Mouse (Mus musculus): ENCODE data around the gene Drc7. TPM values are rescaled to one million over a fixed set of nuclear protein-coding genes. Genes with fewer than 3 reads are reported as not detected.

The Drc7 gene
- polyA plus RNA-seq, 1 experiment: 1.7 TPM

GRCm38 (mm10) chr8:95126497-95126896 lies 71.6 kb downstream of the Drc7 start:
- no peak for DNase-seq (ENCODE audit: low read depth)

DNA sequence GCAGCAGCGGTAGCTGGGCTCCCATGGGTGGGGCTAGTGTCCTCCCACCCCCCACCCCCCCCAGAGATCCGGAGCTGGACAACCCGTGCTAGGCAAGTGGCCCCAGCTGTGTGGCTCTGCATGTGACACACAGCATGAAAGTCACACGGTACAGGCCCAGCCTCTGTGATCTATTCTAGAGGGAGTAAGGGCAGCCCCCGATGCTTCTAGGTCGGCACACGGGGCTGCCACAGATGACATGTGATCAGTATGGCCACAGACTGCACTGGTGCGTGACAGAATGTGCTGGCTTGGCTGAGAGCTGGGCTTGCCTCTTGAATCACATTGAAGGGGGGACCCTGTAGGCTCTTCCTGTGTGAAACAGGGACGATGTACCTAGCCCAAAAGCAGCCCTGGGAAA lies 72.8 kb downstream of the Drc7 start:
- no peak for DNase-seq (ENCODE audit: low read depth)

Other genes with a start within 250 kb of the Drc7 start
- gene Ccl17, start 244.7 kb upstream of the Drc7 start, polyA plus RNA-seq (2012; rRNA removed): 2.7 and 4.1 TPM in 2 replicates
- 129 and 131 TPM in 2 replicates for gene Coq9, start 216.8 kb upstream of the Drc7 start, polyA plus RNA-seq (2012; rRNA removed)
- 18.2 and 26.9 TPM in 2 replicates for gene Ciapin1, start 216.7 kb upstream of the Drc7 start, polyA plus RNA-seq (2012; rRNA removed)
- gene Polr2c, start 197.7 kb upstream of the Drc7 start, polyA plus RNA-seq (2012; rRNA removed): 84.3 and 93.1 TPM in 2 replicates
- 16.9 and 24.3 TPM in 2 replicates for gene Dok4, start 178.8 kb upstream of the Drc7 start, polyA plus RNA-seq (2012; rRNA removed)
- 11.0 and 12.1 TPM in 2 replicates for gene Ccdc102a, start 137.0 kb upstream of the Drc7 start, polyA plus RNA-seq (2012; rRNA removed)
- 1.0 and 1.7 TPM in 2 replicates for gene Adgrg5, start 131.4 kb upstream of the Drc7 start, polyA plus RNA-seq (2012; rRNA removed)
- gene Adgrg1, start 80.4 kb upstream of the Drc7 start, polyA plus RNA-seq (2012; rRNA removed): 326 and 447 TPM in 2 replicates
- 5.5 TPM in 2 replicates for gene Adgrg3, start 37.4 kb upstream of the Drc7 start, polyA plus RNA-seq (2012; rRNA removed)
- gene Katnb1, start 26.1 kb downstream of the Drc7 start, polyA plus RNA-seq (2012; rRNA removed): 20.0 TPM in 2 replicates
- gene Kifc3, start 147.7 kb downstream of the Drc7 start, polyA plus RNA-seq (2012; rRNA removed): 34.9 and 39.4 TPM in 2 replicates